Mouse (Mus musculus) stomach, postnatal 0 days (tissue): ENCODE measurements around the gene Rapgef6. TPM values are rescaled to one million over a fixed set of nuclear protein-coding genes. Genes with fewer than 3 reads are reported as not detected.

Experiments
- ATAC-seq: fragments of 200-750 bp; cut with Nextera tagmentation; 2 replicates; pipeline ENCODE4 v1.8.0; 2017; ENCODE audit not compliant: low FRiP score, low TSS enrichment
- DNase-seq: peaks from one replicate; pipeline ENCODE4 v3.0.0-alpha.2; 2016; ENCODE audit warnings: low spot score
- H3K27ac ChIP-seq: fragments of 300-500 bp; sonication (generic); replicated peaks from 2 replicates; pipeline ENCODE4 v1.5.1; 2014; ENCODE audit warnings: mild to moderate bottlenecking, control low read depth
- H3K27me3 ChIP-seq: fragments of 300-500 bp; sonication (generic); 2 replicates; pipeline ENCODE4 v1.6.1; 2014; ENCODE audit warnings: low read length; ENCODE audit not compliant: control insufficient read depth, insufficient read depth
- H3K36me3 ChIP-seq: fragments of 300-500 bp; sonication (generic); 2 replicates; pipeline ENCODE4 v1.6.1; 2014; ENCODE audit warnings: low read length, mixed read lengths; ENCODE audit not compliant: control insufficient read depth, insufficient read depth
- H3K4me1 ChIP-seq: fragments of 300-500 bp; sonication (generic); replicated peaks from 2 replicates; pipeline ENCODE4 v1.6.1; 2014; ENCODE audit warnings: antibody characterized with exemption; ENCODE audit not compliant: control insufficient read depth, insufficient read depth
- H3K4me2 ChIP-seq: fragments of 300-500 bp; sonication (generic); replicated peaks from 2 replicates; pipeline ENCODE4 v1.6.1; 2014; ENCODE audit warnings: low read depth, mild to moderate bottlenecking, control low read depth, moderate library complexity
- H3K4me3 ChIP-seq: fragments of 300-500 bp; sonication (generic); 2 replicates; pipeline ENCODE4 v1.5.1; 2014; ENCODE audit warnings: low read depth, low read length, control low read depth
- H3K9ac ChIP-seq: fragments of 300-500 bp; sonication (generic); 2 replicates; pipeline ENCODE4 v1.6.1; 2014; ENCODE audit warnings: mild to moderate bottlenecking, low read length, control low read depth, mixed read lengths
- H3K9me3 ChIP-seq: fragments of 300-500 bp; sonication (generic); 2 replicates; pipeline ENCODE4 v1.6.1; 2016; ENCODE audit warnings: low read length; ENCODE audit not compliant: control insufficient read depth
- CTCF ChIP-seq: IDR thresholded peaks from 2 replicates; pipeline ENCODE4 v1.5.1; 2016; ENCODE audit warnings: antibody characterized with exemption, low read depth, mild to moderate bottlenecking, moderate library complexity
- EP300 ChIP-seq: optimal IDR thresholded peaks from 2 replicates; pipeline ENCODE3; 2016; ENCODE audit warnings: antibody characterized with exemption
- WGBS: fragments of 180-500 bp; shearing (Covaris S2); extraction: QIAGEN DNeasy Blood & Tissue Kit; methylation state at CpG from one replicate; pipeline ENCODE4 v1.1.7; 2014; 5-methylcytosine and 5-hydroxymethylcytosine counted together
- microRNA-seq: library from miRNA; unstranded; fragments of <30 nt; microRNA quantifications from one replicate; pipeline ENCODE4, GENCODE M21; 2016
- polyA plus RNA-seq: library from polyadenylated mRNA; unstranded; fragments of >200 nt; fragmentation: Nextera tagmentation; extraction: Ambion mirVana; gene quantifications from 2 replicates; pipeline ENCODE4 v1.2.1, GENCODE M21; 2015

Gene Rapgef6
- polyA plus RNA-seq, 1 experiment from 2014 or later: 17.0 TPM

DNA sequence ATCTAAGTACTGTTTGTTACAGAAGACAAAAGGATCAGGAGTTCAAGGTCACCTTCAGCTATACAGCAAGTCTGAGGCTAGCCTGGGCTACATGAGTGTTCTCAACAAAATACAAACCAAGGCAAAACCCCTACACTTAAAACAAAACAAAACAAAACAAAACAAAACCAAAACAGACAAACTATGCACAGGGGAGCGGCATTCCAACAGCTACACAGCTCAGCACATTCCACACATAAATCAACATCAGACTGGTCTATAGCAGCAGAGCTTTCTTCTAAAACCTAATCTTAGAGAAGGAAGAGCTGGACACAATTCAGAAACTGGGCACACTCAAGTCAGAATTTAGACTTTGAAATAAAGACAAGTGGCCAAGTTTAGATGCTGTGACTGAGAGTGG, 221.6 kb downstream of the Rapgef6 start:
- H3K4me3 ChIP-seq: no peak overlapping the region
- TF ChIP-seq EP300: no peak
- no peak for TF ChIP-seq CTCF
- H3K9me3 ChIP-seq: no peaks in the 10 kb centered on the region
- H3K27me3 ChIP-seq: no peaks in the 10 kb centered on the region
- no peaks in the 10 kb centered on the region for H3K4me1 ChIP-seq
- 81% methylated on average over 1 of the region's 1 CpGs for WGBS
- DNase-seq: no peak
- no peak overlapping the region for H3K4me2 ChIP-seq
- H3K27ac ChIP-seq: no peak overlapping the region
- 0 out of 2 replicates have a peak, but pooled peaks cover 1% of the 10 kb centered on the region for H3K36me3 ChIP-seq
- no peak overlapping the region for H3K9ac ChIP-seq
- ATAC-seq: no peak

Small RNA genes within 50 kb of the gene (microRNA-seq; reads per million reads assigned to microRNA genes)
- not detected for gene Gm26116

Other genes starting within 250 kb of the Rapgef6 start
- 1.1 and 1.3 TPM in 2 replicates for gene Acsl6, start 219.0 kb upstream of the Rapgef6 start, polyA plus RNA-seq
- gene Meikin, start 152.2 kb upstream of the Rapgef6 start, polyA plus RNA-seq: 0.06 TPM in 1 of 2 replicates, not detected in the other
- gene Fnip1, start 84.6 kb upstream of the Rapgef6 start, polyA plus RNA-seq: 5.1 and 5.3 TPM in 2 replicates